Mouse (Mus musculus) forebrain, postnatal 0 days (tissue): ENCODE measurements around the gene Kbtbd13. TPM values are rescaled to one million over a fixed set of nuclear protein-coding genes. Genes with fewer than 3 reads are reported as not detected.

Source experiments
- ATAC-seq: fragments of 200-750 bp; cut with Nextera tagmentation; 2 replicates; pipeline ENCODE4 v1.8.0; 2017; ENCODE audit warnings: mild to moderate bottlenecking, moderate library complexity
- DNase-seq: peaks from one replicate; pipeline ENCODE4 v3.0.0-alpha.2; 2015
- H3K27ac ChIP-seq: fragments of 300-500 bp; sonication (generic); 2 replicates; pipeline ENCODE4 v1.5.1; 2014; ENCODE audit warnings: low read depth, mild to moderate bottlenecking, antibody characterized with exemption, low read length, moderate library complexity, mixed read lengths
- H3K27me3 ChIP-seq: fragments of 300-500 bp; sonication (generic); 2 replicates; pipeline ENCODE4 v1.6.1; 2014; ENCODE audit warnings: mild to moderate bottlenecking, low read length, mixed read lengths; ENCODE audit not compliant: insufficient read depth
- H3K36me3 ChIP-seq: fragments of 300-500 bp; sonication (generic); 2 replicates; pipeline ENCODE4 v1.6.1; 2014; ENCODE audit warnings: mild to moderate bottlenecking, moderate library complexity; ENCODE audit not compliant: insufficient read depth
- H3K4me1 ChIP-seq: fragments of 300-500 bp; sonication (generic); 2 replicates; pipeline ENCODE4 v1.6.1; 2014; ENCODE audit warnings: antibody characterized with exemption; ENCODE audit not compliant: insufficient read depth
- H3K4me2 ChIP-seq: fragments of 300-500 bp; sonication (generic); 2 replicates; pipeline ENCODE4 v1.6.1; 2014; ENCODE audit warnings: low read depth, mild to moderate bottlenecking, moderate library complexity
- H3K4me3 ChIP-seq: fragments of 300-500 bp; sonication (generic); 2 replicates; pipeline ENCODE4 v1.5.1; 2014; ENCODE audit warnings: low read depth, low read length, mixed read lengths
- H3K9ac ChIP-seq: fragments of 300-500 bp; sonication (generic); 2 replicates; pipeline ENCODE4 v1.6.1; 2014; ENCODE audit warnings: mild to moderate bottlenecking
- H3K9me3 ChIP-seq: fragments of 300-500 bp; sonication (generic); 2 replicates; pipeline ENCODE4 v1.6.1; 2016; ENCODE audit warnings: low read length
- CTCF ChIP-seq: sonication (generic); IDR thresholded peaks from 2 replicates; pipeline ENCODE4 v1.5.1; 2016; ENCODE audit warnings: antibody characterized with exemption, control low read depth, low read depth
- WGBS: fragments of 180-500 bp; shearing (Covaris S2); extraction: QIAGEN DNeasy Blood & Tissue Kit; methylation state at CpG from one replicate; pipeline ENCODE4 v1.1.7; 2014; 5-methylcytosine and 5-hydroxymethylcytosine counted together
- polyA plus RNA-seq: library from polyadenylated mRNA; unstranded; fragments of >200 nt; fragmentation: Nextera tagmentation; extraction: Ambion mirVana; gene quantifications from 2 replicates; pipeline ENCODE4 v1.2.1, GENCODE M21; 2015
- total RNA-seq: library from RNA; depleted of rRNA; stranded (reverse); fragments of >200 nt; gene quantifications from 2 replicates; pipeline ENCODE4 v1.2.3, GENCODE M21; 2014

Gene Kbtbd13
- total and polyA plus RNA-seq, 2 experiments from 2014 or later = 0.68 to 1.7 TPM

GRCm38 (mm10) chr9:65372449-65372848 is 19.0 kb downstream of the Kbtbd13 start:
- no peaks in the 10 kb centered on the region for H3K4me1 ChIP-seq
- no peaks in the 10 kb centered on the region for H3K27me3 ChIP-seq
- ATAC-seq = no peak
- H3K27ac ChIP-seq = no peak overlapping the region
- no peak for DNase-seq
- peak; percentile 46 for TF ChIP-seq CTCF
- H3K4me2 ChIP-seq = no peak overlapping the region
- H3K9me3 ChIP-seq = no peaks in the 10 kb centered on the region
- H3K36me3 ChIP-seq = peaks cover 16% of the 10 kb centered on the region
- H3K9ac ChIP-seq = no peak overlapping the region
- 78% methylated on average over 4 of the region's 4 CpGs for WGBS
- no peak overlapping the region for H3K4me3 ChIP-seq

GRCm38 (mm10) chr9:65371756-65372155 is 19.7 kb downstream of the Kbtbd13 start:
- no peaks in the 10 kb centered on the region for H3K27me3 ChIP-seq
- H3K4me2 ChIP-seq = no peak overlapping the region
- H3K27ac ChIP-seq = no peak overlapping the region
- no peak for ATAC-seq
- H3K9ac ChIP-seq = no peak overlapping the region
- H3K4me3 ChIP-seq = no peak overlapping the region
- WGBS = 87% methylated on average over 24 of the region's 24 CpGs
- no peak for TF ChIP-seq CTCF
- no peaks in the 10 kb centered on the region for H3K9me3 ChIP-seq
- H3K4me1 ChIP-seq = no peaks in the 10 kb centered on the region
- no peak for DNase-seq
- peaks cover 16% of the 10 kb centered on the region for H3K36me3 ChIP-seq

GRCm38 (mm10) chr9:65365721-65366120 is 25.7 kb downstream of the Kbtbd13 start:
- DNase-seq = no peak
- peaks cover 21% of the 10 kb centered on the region for H3K36me3 ChIP-seq
- H3K9ac ChIP-seq = no peak overlapping the region
- no peak for TF ChIP-seq CTCF
- no peak overlapping the region for H3K4me2 ChIP-seq
- no peak overlapping the region for H3K27ac ChIP-seq
- no peaks in the 10 kb centered on the region for H3K4me1 ChIP-seq
- 86% methylated on average over 7 of the region's 7 CpGs for WGBS
- H3K27me3 ChIP-seq = no peaks in the 10 kb centered on the region
- no peak for ATAC-seq
- H3K9me3 ChIP-seq = no peaks in the 10 kb centered on the region
- no peak overlapping the region for H3K4me3 ChIP-seq

- Histone ChIP-seq H3K36me3 (peaks cover 39% of the 10 kb centered on the region), H3K4me2 (no peak overlapping the region), H3K4me1 (no peaks in the 10 kb centered on the region), H3K27ac (no peak overlapping the region), H3K9ac (no peak overlapping the region), H3K4me3 (no peak overlapping the region), H3K9me3 (no peaks in the 10 kb centered on the region), H3K27me3 (no peaks in the 10 kb centered on the region)
- TF ChIP-seq CTCF = no peak
- ATAC-seq (no peak), DNase-seq (no peak)
- WGBS = 78% methylated on average over 9 of the region's 9 CpGs
These were observed 27.8 kb downstream of the Kbtbd13 start for GRCm38 (mm10) chr9:65363684-65364083.

- Histone ChIP-seq H3K4me1 (no peaks in the 10 kb centered on the region), H3K4me2 (no peak within 1 kb of the TSS), H3K27me3 (no peaks in the 10 kb centered on the region), H3K9me3 (no peaks in the 10 kb centered on the region), H3K36me3 (peaks cover 65% of the 10 kb centered on the region), H3K27ac (no peak within 1 kb of the TSS), H3K9ac (no peak within 1 kb of the TSS), H3K4me3 (no peak within 1 kb of the TSS)
- 89% methylated on average over 16 of the region's 16 CpGs for WGBS
- no peak for ATAC-seq
- no peak for DNase-seq
- no peak for TF ChIP-seq CTCF
These were observed 30.6 kb downstream of the Kbtbd13 start, which contains the start of gene Ubap1l for GRCm38 (mm10) chr9:65360641-65361448. TSS of gene Ubap1l (plus strand) at chr9:65361041.

GRCm38 (mm10) chr9:65358956-65359480 is 32.4 kb downstream of the Kbtbd13 start:
- no peak overlapping the region for H3K4me3 ChIP-seq
- no peak for DNase-seq
- no peak overlapping the region for H3K27ac ChIP-seq
- no peaks in the 10 kb centered on the region for H3K27me3 ChIP-seq
- no peak for ATAC-seq
- no peak overlapping the region for H3K4me2 ChIP-seq
- no peak overlapping the region for H3K9ac ChIP-seq
- no peak for TF ChIP-seq CTCF
- H3K4me1 ChIP-seq = no peaks in the 10 kb centered on the region
- no peaks in the 10 kb centered on the region for H3K9me3 ChIP-seq
- WGBS = 89% methylated on average over 1 of the region's 1 CpGs
- H3K36me3 ChIP-seq = peaks cover 76% of the 10 kb centered on the region

GRCm38 (mm10) chr9:65356971-65357370 is 34.5 kb downstream of the Kbtbd13 start:
- H3K4me3 ChIP-seq = no peak overlapping the region
- TF ChIP-seq CTCF = no peak
- WGBS = 88% methylated on average over 2 of the region's 2 CpGs

More at GRCm38 (mm10) chr9:65356971-65357370, 34.5 kb downstream of the Kbtbd13 start:
- no peak for ATAC-seq
- Histone ChIP-seq H3K27me3 (no peaks in the 10 kb centered on the region), H3K36me3 (peaks cover 67% of the 10 kb centered on the region), H3K9ac (no peak overlapping the region), H3K4me2 (no peak overlapping the region), H3K27ac (no peak overlapping the region), H3K4me1 (no peaks in the 10 kb centered on the region), H3K9me3 (no peaks in the 10 kb centered on the region)
- DNase-seq = no peak
